Mouse (Mus musculus) cerebellum, postnatal 14 days (tissue): Measurements from ENCODE around the gene Cbarp.
"Not testable (repeated sequence)": the region's sequence is repeated elsewhere in the genome, so short reads cannot be mapped to it uniquely, and the experiment has no call there.

ENCODE experiments used
- DNase-seq, 2 experiments: peaks; one replicate each; pipeline ENCODE4 v3.0.0; 2021; ENCODE audit warnings: mixed read lengths in 2 of 2

Gene Cbarp

DNA sequence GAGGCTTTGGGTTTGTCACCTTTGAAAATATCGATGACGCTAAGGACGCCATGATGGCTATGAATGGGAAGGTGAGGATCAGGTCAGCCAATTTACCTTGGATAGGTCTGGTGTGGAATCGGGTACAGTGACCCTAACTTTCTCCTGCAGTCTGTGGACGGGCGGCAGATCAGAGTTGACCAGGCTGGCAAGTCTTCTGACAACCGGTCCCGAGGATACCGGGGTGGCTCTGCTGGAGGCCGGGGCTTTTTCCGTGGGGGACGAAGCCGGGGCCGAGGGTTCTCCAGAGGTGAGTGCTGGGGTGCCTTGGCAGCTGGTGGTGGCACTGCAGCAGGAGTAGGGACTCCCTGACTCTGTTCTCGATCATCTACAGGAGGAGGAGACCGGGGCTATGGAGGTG lies 29.4 kb upstream of the Cbarp start:
- peak in 1 of 2 experiments; percentile 22 for DNase-seq

DNA sequence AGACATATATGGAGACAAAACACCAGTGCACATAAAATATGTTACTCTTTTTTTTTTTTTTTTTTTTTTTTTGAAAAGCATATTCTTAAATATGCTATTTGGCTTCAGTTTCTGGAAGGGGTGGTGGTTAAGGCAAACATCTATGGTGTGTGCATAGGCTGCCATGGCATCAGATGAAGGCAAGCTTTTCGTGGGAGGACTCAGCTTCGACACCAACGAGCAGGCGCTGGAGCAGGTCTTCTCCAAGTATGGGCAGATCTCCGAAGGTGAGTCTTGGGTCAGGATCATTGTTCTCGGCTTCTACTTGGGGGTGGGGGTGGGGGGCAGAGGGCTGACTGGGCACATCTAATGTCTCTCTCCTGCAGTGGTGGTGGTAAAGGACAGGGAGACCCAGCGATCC lies 29.0 kb upstream of the Cbarp start:
- DNase-seq, result no peak

DNA sequence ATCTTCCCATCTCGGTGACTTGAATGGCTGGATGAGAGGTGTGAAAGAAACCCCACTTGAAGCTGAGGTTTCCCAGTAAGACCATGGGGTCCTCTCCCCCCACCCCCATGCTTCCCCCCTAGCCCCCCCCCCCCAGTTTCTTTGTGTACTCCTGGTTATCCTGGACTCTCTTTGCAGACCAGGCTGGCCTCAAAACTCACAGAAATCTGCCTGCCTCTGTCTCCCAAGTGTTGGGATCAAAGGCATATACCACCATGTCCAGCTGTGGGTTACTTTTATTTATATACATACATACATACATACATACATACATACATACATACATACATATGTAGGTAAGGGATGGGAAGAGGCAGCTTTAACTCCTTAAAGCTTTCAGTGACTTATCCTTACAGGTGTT lies 28.4 kb upstream of the Cbarp start:
- no peak for DNase-seq

DNA sequence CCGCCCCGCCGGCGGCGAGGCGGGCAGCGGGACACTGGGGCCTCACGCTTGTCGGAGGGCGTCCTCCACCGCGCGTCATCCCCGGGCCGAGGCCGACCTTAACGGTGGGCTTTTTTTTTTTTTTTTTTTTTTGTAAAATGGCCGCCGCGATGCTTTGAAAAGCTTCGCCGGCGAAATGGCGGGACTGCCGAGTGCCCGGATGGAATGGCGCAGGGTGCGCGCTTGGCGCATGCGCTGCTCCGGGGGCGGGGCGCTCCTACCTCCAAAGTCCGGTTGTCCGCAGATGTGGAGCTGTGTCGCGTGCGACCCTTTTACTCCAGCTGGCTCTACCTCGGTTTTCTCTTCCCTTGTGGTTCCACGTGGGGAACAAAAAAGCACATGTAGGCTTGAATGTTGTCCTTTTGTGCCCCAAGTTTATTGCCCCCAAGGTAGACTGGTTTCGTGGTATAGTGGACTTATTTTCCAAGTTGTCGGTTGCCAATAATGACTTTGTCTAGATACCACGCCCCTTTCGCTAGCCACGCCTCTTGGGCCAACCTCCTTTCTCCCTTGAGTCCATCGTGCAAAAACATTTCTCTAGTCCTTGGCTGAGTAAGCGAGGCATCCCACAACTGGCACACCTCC lies 27.5 kb upstream of the Cbarp start:
- peak; percentile 97 for DNase-seq

DNA sequence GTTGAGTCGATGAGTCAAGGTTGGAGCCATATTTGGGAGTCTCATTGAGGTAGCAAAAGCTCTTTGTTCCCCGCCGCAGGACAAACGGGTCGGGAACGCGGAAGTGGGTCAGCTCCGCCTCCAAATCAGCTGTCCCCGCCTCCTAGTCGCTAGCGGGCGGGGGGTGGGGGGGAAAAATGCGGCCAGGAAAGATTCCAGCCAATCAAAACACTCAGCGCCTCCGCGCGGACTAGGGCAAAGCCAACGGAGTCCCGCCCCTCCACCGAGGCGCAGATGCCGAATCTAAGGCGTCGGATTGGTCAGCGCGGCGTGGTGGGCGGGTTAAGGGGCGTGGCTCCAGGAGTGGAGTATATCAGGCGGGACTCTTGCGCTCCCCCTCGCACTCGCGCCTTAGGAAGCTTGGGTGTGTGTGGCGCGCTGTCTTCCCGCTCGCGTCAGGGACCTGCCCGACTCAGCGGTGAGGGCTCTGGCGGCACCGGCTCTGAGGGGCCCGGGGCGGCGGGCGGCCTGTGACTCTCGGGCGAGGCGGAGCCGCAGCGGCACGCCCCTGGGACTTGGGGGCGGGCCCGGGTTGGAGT lies 26.9 kb upstream of the Cbarp start:
- peak; percentile 100 for DNase-seq

DNA sequence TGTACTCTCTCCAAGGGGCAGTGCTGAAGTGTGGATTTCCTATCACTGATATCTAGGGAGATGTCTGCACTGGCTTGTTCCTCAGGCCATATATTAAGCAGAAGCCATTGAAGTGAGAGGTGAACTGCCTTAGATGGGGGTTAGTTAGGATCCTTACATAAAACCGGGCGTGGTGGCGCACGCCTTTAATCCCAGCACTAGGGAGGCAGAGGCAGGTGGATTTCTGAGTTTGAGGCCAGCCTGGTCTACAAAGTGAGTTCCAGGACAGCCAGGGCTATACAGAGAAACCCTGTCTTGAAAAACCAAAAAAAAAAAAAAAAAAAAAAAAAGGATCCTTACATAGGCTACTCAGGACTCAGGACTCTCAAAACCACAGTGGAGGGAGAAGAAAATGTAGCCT lies 25.5 kb upstream of the Cbarp start:
- not testable (repeated sequence) for DNase-seq

DNA sequence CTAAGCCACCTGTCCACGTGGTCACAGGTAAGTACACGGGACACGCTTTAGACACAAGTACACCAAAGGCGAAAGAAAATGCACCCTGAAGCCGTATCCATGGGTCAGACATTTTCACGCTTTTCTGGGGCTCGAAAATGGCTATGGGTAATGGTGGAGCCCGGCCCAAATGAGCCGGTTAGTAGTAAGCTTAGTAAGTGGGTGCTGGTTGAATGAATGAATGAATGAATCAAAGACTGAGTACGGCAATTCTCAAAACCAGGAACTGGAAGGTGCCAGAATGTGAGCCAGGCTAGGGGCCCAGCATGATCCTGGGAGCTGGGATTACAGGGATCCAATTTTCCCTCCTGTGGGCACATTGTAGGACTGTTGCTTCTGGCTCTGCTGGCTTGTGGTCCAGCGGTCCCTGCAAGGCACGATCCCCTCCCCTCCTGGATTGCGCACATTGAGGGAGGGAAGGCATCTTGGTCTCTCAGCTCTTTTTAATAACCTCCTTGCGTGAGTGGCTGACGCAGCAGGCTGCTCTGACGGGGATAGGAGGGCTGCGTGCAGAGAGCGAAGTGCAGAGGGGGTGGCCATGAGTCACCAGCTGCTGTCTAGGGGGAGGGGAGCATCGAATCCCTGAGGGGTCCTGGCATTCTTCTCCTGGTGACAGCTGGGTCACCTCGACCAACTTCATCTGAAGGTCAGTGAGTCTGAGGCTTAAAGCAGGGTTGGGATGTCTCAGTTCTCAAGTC lies 24.9 kb upstream of the Cbarp start, which contains the start of gene Cirbp:
Cirbp (plus strand) TSS at position 594 of the 737 bp plus-strand sequence.
- DNase-seq, result peak; percentile 60 to 70

DNA sequence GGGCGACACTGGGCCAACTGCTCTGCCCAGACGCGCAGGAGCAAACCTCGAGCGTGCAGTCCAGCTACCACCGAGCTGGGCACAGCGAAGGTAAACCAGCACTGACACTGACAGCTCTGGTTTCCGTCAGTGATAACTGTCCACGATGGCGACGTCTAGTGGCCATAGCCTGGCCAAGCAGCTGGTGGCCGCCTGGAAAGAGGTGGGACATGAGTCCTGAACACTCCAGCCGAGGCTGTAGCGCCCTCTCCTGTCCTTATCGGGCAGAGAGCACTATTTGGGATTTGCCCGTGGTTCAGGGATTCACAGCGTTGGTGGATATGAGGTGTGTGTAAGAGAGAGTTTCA lies 24.3 kb upstream of the Cbarp start:
- DNase-seq, result peak; percentile 99

DNA sequence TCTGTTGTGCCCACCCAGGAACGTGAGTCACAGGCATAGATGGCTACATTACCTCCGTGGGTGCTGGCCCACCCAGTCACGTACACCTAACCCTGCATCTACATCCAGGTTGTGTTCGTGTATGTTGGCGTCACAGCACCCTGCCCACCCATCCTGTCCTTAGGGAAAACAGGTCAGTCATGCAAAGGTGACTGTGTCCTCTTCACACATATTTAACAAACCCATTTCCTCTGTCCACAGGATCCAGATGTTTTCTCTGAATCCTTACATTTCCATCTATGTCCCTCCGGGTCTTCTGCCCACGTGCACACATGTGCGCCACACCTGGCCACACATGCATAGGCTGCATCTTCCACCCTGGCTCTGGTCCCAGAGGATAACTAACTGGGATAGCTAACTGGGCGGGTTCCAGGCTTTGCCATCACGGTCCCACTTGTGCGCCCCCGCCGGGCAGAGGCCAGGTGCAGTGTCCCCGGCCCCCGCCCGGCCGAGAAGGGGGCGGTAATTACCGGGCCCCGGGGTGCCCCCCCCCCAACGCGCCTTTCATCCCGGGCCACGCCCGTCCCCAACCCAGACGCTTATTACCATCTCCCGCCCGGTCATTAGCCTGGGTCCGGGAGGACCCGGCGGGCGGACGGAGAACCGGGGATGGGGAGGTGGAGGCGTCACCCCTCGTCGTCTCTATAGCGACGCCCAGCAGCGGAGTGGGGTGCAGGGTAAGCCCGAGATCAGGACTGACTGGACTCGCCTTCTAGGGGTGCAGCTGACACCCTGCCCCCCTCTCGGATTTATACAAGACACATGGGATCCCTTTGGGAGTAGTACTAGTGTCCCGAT lies 23.7 kb upstream of the Cbarp start:
- DNase-seq, result peak; percentile 64 to 77

DNA sequence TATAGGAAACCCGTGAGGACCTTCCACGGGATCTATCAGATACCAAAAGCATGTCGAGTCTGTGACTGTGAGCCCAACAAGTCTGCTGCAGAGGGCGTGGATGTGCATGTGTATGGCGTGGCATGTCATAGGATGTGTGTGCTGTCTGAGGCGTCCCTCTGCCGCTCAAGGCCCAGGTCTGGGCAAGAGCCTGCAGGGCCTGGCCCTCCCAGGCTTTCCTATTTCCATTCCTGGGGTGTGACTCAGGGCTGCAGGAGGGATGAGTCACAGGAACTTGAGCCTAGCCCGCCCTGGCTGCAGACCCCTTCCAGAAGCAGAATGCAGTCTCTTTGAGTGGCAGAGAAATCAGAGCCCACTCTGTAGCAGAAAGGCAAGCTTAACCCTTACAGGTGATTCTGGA lies 23.1 kb upstream of the Cbarp start:
- no peak for DNase-seq

DNA sequence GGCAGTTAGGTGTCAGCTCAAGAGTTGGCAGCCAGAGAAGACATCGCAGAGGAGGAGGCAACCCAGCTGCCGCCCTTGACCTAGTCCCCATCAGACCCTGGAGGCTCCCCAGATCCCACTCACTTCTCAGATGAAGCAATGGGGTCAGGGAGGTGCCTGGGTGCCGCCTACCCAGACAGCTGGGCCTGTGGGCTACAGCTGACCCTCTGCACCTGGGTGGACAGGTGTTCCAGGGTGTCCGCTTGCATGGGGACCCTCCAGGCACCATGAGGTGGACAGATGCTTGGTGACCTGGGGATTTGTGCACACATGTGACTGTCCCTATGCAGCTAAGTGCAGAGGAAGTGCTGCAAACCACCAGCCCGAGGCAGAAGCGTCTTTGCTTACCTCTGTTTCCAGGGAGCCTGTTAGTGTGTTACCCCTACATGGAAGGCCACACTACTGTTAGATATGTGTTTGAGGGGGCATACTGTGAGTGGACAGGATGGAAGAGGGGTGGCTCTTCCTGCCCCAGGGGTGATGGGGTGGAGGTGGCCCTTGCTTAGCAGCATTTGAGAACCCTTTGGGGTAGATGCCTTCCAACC lies 22.2 kb upstream of the Cbarp start:
- DNase-seq, result no peak

DNA sequence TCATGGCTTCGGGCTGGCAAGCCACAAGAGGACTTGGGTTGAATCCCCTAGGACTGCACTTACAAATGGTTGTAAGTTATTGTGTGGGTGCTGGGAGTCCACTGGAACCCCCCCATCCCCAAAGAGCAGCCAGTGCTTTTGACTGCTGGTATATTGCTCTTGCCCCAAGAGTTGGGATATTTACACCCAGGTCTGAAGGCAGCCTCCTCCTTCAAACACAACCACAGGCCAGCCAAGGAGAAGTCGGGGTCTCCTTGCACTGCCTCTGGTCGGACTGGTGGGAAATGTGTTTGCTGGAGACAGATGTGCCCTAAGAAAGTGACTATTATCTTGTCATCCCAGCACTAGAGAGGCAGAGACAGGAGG lies 21.6 kb upstream of the Cbarp start:
- no peak for DNase-seq

DNA sequence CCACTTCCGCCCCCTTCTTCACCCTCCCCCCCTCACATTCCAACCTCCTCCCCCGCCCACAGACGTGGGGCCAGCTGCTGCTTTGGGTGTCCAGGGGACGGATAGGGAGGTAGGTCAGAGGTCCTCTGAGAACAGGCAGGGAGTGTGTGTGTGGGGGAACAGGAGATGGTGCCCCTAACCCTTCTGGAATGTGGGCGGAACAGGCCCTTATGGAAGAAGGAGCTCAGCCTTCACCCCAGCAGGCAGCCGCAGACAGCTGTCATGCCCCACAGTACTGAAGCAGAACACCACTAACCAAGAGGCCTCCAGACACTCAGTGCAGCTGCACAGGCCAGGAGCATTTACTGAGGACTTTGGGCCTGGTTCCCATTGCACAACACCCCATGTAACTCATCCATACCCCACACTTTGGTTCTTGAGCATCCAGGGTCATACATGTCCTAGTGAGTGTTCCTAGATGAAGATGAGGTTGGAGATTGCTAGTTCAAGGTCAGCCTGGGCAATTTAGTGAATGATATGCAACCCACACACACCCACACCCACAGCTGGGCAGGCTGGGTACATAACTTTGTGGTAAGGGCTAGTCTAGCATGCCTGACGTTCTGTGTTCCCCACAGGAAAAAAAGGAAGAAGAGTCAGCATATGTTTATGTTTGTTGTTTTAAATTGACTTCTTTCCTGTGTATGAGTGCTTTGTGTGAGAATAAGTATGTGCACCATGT lies 21.0 kb upstream of the Cbarp start:
- peak in 1 of 2 experiments; percentile 24 for DNase-seq

DNA sequence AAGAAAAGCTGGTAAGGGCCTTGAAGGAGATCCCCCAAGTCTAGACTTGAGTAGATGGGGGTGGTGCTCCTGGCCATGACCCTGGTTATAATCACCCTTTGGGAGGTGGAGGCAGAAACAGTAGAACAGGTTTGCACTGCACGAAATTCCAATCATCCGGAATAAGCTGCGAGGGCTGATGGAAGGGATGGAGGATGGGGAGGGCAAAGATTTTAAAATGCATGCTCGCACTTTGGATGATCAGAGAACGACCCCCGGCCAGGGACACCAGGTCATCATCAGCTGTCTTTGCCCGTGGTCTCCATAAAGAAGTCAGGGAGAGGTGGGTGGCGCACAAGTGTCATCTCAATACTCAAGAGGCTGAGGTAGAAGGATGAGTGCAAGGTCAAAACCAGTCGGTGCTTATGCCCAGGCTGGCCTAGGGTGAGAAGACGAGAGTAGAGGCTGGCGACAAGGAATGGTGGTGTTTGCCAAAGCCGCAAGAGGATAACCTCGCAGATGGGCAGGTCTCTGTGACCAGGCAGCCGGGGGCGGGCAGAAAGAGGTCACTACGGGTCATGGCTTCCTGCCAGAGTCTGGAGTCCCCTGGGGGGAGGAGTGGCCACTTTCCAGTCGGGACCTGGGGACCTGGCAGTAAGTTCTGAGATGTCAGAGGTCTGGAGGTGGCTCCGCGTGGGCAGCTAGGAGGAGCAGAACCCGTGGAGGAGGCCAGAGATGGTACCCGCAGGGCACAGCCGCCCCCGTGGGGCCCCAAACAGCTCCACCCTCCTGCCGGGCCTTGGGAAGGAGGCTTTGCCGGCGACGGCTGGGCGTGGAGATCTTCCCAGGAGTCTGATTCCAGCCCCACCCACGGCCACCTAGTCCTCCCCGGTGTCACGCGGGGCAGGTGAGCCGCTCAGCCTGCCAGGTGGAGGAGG lies 20.1 kb upstream of the Cbarp start:
- DNase-seq, result peak; percentile 80 to 89

DNA sequence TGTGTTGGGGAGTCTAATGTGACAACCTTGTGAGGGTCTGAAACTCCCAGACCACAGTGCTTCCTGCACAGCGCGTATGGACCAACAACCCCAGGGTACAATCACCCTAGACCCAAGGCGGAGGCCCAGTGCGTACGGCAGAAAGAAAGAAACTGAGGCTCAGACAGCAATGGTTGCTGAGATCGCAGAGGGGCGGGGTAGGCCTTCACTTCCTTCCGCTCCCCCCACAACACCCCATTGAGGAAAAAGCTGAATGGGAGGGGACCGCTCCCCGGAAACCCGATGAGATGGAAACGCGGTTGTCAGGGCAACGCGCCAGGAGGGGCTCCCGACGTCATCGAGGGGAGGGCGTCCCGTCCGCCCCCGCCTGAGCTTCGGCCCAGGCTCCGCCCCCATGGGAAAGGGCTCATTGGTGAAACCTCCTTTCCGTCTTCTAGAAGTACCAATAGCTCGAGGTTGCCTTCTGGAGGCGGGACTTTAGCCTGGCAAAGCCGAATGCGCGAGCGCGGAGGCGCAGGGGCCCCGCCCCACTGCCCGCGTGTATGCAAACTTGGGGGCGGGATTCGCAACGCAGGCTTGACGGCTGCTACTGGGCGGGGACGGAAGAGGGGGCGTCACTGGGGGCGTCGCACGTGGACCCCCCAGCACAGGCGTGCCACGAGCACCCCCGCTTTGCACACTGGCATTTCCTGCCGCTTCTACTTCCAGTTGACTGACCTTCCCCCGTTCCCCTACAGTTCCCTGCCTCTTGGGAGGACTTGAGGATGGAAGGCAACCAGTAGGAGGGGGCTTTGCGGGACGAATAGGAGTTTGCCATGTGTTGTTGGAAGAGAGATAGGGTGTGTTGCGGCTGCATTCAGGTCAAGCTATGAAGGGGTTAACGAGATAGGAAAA lies 19.2 kb upstream of the Cbarp start:
- DNase-seq, result peak; percentile 99

DNA sequence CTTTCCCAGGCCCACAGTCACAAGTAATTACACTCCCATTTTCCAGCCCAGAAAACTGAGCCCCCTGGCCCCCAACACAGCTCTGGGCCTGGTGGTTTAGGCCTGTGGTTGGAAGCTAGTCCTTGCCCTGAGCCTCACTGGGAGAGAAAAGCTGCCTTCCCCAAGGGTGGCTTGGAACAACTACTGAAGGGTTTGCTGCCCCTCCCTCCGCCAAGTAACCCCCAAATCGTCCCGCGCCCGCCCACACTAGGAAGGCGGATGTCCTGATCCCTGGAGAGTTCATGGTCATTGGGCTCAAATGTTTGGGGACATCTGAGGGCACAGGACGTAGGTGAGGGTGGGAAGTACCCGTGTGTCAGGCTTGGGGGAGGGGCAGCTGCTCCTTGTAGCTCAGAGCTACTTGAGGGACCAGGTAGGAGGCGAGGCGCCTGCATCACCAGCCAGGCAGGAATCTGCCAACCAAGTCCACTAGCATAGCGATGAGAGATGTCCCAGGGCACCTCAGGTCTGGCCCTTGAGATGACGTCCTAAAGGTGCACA lies 18.5 kb upstream of the Cbarp start:
- DNase-seq, result peak; percentile 65 to 77

DNA sequence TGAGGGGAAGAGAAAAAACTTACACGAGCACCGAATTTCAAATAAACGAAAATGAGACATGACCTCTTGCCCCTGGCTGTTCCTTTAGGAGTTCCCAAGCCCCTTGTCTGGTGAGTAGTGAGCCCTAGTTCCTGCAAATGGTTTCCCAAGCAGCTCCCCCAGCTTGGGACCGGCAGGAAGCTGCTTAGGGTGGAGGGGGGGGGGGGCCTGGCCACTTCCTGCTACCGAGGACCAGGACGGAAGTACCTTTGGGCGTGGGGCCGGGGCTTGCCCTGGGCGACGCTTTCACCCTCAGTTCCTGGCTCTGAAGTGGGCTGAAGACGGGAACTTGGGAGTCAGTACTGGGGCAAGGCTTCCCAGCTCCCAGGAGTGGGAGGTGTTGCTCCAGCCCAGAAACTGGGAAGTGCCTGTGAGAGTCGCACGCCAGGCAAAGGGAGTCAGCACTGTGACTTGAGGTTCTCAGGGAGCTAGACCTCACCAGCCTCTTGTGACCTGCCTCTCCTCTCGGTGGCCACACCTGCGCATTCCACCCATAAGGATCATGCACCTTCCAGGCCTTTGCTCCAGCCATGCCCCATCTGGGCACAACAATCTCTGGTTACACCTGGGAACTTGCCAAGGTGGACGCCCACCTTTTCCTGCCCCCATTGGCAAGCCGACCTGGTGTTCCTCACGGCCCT lies 17.8 kb upstream of the Cbarp start:
- peak in 1 of 2 experiments; percentile 44 for DNase-seq

DNA sequence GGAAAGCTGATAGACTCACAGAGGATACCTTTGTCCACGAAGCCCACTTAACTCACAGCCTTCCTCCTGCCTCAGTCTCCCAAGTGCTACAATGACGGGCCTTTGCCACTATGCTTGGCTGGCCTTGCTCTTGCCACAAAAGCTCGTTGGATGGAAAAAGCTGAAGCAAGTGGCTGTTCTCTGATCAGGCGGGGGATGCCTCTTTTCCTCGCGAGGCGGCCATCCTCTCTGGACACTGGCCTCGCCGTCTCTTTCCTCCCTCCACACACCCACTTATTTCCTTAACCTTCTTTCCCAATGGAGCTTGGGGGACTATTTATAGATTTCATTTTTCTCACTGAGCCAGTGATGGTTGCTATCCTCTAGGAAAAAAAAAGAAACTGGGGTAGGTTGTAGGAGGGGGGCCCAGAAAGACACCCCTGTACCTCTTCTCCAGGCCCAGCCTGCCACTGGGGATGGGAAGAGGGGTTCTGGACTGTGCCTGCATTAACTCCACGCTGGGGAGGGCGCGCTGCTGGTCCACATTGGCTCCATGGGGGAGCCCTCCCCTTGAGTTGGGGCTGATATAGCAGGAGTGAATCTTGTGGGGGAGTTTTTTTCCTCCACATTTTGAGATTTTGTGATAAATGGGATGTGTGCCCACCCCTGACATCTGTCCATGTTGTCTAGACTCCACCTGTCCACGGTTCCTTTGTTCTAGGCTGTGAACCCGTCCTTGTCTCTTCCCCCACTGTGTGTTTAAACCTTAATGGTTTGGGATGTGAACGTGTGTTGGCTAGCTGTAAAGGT lies 16.7 kb upstream of the Cbarp start:
- no peak for DNase-seq

DNA sequence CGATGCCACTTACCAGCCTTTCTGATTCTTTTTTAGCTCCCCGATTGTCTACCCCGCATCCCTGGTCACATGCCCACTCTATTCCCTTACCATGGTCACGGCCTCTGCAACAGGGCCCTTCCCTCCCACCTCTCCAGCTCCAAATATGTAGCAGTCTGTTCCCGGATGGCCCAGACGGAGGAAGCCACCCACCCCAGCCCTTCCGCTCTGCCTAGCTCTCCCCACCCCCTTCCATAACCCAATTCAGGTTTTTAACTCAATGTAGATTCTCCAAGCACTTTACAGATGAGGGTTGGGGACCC lies 16.1 kb upstream of the Cbarp start:
- DNase-seq, result peak in 1 of 2 experiments; percentile 37
